Mouse (Mus musculus) forelimb bud, embryonic 11.5 days (tissue): ENCODE measurements around the gene Cand1.
A peak's percentile ranks its signal among the peaks of the same experiment; 100 is the strongest.

Experiments used
- DNase-seq: peaks from one replicate; pipeline ENCODE4 v3.0.0-alpha.2; 2012; ENCODE audit warnings: low read depth, low spot score

Gene Cand1

DNA sequence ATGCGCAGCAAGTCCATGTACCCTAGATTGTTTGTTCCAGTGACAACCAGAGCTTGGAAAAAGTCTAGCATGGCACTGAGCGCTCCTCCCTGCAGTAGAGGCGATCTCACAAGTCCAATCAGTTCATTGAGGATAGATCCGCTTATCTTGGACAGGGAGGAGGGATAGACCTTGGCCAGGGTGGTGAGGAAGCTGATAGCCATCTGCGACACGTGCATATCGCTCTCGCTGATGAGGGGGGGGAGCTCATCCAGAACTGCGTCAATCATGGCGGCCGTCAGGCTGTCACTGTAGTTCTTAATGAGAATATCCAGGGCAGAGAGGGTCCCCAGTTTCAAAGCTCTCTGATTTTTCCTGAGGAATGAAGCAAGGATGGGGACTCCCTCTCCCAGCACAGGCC is 28.6 kb downstream of the Cand1 start:
- no peak for DNase-seq

DNA sequence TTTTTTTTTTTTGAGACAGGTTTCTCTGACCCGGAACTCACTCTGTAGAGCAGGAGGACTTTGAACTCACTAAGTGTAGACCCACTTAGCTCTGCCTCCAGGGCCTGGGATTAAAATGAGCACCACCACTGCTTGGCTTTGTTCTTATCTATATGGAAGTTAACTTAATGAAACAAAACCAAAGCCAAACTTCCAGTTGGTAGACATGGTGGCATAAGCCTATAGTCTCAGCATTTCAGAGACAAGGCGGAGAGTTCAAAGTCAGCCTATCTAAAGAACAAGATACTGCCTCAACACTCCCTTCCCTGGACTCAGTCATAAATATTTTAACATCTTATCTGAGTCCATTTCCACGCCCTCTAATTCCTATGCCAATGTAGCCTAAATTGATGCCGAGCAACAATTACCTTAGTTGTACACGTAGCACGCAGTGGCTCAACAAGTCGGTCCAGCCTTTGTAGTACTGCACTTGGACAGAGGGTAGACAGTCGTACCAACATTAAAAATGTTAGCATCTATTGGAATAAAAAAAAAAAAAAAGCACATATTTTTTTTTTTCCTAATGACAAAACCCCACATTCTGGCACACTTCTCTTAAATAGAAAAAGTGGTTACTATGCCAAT is 33.4 kb downstream of the Cand1 start:
- DNase-seq: no peak

GRCm38 (mm10) chr10:119205229-119205628 is 34.6 kb downstream of the Cand1 start:
- DNase-seq: no peak

DNA sequence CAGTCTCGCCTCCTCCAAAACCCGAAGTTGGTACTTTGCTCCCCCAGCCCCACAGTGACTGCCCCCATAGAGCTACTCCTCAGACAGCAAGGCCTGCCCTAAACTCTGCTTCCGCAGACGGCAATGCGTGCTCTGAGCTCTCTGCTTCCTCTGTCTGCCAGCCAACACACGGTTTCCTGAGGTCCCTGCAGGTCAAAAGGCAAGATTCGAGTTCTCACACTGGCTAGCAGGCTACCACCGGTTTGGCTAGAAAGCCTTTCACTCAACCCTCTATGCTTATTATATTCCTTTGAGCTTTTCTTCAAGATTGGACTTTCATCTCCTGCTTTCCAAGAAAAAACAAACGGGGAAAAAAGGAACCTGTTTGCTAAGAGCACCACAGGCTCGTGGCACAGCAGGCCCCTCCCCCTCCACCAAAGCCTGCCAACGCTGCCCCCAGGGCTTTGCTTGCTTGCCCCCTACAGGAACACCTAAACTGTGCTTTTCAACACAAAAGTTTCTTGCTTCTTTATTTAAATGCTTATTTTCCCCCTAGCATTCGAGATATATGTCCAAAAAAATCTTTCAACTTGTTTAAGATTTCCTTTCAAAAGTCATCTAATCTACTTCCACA is 35.4 kb downstream of the Cand1 start:
- no peak for DNase-seq

- no peak for DNase-seq
These were observed 40.0 kb downstream of the Cand1 start for GRCm38 (mm10) chr10:119199864-119200263.

DNA sequence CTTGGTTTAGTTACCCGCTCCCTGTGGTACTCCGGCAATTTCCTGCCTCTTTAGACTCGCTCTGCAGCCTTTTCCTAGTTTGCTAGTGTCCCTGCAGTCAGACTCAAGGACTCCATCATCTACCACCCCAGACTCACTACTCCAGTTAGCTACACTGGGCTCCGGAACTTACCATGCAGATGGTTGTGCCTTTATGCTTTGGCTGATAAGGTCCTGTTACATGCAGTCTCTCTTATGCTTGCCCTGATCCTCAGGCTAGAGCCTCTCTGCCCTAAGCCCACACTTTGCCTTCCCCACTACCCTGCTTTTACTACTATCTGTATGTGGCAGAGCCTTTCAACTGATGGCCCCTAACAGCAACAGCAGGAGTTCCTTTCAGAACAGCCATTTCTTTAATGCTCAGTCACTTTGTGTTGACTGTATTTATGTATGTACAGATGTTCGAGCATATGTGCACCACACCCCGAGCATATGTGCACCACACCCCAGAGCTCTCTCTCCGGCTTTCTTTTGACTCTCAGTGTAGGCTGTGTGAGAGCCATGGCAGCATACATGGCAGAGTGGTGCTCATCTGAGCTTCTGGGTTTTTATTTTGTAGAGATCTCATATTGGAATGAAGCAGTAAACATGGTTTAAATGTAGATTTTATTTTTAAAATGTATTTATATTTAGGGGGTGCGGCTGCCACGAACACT is 41.5 kb downstream of the Cand1 start:
- DNase-seq: no peak

- no peak for DNase-seq
These were observed 42.2 kb downstream of the Cand1 start for GRCm38 (mm10) chr10:119197621-119198150.

- no peak for DNase-seq
These were observed 47.1 kb downstream of the Cand1 start for GRCm38 (mm10) chr10:119192598-119193372.

GRCm38 (mm10) chr10:119187720-119188119 is 52.1 kb downstream of the Cand1 start:
- DNase-seq: no peak

GRCm38 (mm10) chr10:119169656-119170055 is 70.2 kb downstream of the Cand1 start:
- DNase-seq: no peak

DNA sequence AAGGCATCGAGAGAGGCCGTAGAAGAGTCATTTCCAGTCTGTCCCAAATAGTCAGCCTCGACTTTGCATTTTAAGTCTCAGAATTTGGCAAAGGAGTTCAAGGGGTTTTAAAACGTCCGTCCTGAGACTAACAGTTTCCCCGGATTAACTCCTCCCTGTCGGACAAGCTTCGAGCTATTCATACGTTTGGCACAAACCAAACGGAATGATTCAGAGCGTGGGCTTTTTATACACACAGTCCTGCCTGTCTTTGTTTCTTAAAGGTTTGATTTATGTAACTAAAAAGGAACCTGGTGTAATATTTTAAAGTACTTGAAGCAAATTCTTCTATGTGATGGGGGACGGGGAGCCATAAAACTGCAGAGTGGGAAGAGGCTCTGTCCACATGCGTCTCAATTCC is 70.6 kb downstream of the Cand1 start:
- DNase-seq: no peak

DNA sequence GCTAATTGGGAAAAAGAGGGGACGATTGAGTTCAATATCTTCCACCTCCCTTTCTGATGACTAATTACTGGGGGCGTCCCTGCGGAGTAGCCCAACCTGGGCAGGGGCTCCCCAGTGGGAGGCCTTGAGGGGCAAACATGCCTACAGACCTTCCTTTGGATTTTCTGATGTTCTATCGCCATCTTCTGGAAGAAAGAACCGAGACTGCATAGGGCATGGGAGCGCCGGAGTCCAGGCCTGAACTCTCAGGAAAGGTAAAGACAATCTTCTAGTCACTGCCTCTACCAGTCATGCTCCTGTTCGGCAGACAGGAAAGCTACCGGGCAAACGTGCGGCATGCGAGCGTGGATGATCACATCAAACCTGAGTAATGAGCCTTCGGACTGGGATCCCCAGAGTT is 71.1 kb downstream of the Cand1 start:
- peak; percentile 16 for DNase-seq

DNA sequence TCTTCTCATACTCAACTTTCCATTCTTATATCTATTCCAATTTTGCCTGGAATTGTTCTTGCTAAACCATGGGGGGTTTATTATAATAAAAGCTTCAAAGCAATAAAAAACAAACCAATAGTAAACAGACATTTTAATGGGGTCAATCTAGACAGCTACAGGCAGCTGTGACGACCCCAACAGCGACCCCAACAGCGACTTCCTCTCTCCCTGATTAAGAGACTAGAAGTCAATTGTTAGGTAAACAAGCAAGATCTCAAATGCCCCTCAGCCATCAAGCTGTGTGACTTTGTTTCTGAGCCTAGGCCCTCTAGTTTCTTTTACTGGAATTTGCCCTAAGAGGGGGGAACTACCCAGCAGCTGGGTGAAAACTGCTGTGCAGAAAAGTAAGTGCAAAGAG is 72.0 kb downstream of the Cand1 start:
- peak; percentile 5 for DNase-seq

- no peak for DNase-seq
These were observed 74.8 kb downstream of the Cand1 start for GRCm38 (mm10) chr10:119165051-119165450.

DNA sequence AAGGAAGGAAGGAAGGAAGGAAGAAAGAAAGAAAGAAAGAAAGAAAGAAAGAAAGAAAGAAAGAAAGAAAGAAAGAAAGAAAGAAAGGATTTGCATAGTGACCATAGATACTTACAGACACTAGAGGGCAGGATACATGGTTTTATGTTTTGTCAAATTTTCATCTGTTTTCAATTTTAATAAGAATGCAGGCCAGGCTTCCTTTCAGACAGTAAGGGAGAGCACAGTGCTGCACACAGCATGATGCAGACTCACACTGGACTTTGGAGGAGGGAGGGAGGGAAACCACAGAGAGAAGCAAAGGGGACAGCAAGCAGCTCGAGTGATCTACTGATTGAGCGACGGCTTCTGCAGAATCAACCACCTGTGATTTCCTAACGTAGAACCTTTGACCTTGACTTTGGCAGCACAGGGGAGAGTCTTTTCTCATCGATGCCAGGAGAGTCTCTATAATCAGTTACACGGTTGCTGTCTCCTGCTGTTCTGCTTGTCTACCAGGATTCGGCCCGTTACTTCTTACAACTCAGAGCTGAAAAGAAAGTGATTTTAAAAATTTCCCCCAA is 78.0 kb downstream of the Cand1 start:
- peak; percentile 49 for DNase-seq

- DNase-seq: no peak
These were observed 79.7 kb downstream of the Cand1 start for GRCm38 (mm10) chr10:119160161-119160560.

DNA sequence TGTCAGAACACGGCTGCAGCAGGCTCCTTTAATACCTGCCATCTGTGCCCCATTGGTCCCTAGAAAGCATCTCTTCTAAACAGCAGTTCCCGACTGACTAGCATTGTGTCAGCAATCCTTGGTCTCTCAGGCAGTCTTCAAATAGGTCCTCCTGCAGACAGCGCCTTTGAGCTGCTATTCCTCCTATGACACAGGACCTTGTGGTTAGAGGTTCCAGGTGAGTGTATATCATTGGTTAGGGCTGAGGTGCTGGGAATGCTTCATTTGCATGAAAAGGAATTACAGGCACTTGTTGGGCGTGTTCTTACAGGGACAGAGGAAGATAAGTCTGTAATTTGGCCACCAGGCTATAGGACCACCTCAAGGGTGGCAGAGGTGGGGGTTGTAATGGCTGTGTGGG is 90.6 kb downstream of the Cand1 start:
- no peak for DNase-seq
